Mouse (Mus musculus) stomach, embryonic 15.5 days (tissue): ENCODE results near the gene Fam120a. TPM values are rescaled to one million over a fixed set of nuclear protein-coding genes. Genes with fewer than 3 reads are reported as not detected.

Experiments
- ATAC-seq: fragments of 200-750 bp; cut with Nextera tagmentation; 2 replicates; pipeline ENCODE4 v1.8.0; 2017; ENCODE audit warnings: low read depth, moderate number of reproducible peaks, moderate TSS enrichment; ENCODE audit not compliant: insufficient read depth, low FRiP score
- H3K27ac ChIP-seq: fragments of 300-500 bp; sonication (generic); 2 replicates; pipeline ENCODE4 v1.5.1; 2015; ENCODE audit warnings: mild to moderate bottlenecking, inconsistent platforms
- H3K27me3 ChIP-seq: fragments of 300-500 bp; sonication (generic); replicated peaks from 2 replicates; pipeline ENCODE4 v1.6.1; 2015; ENCODE audit warnings: inconsistent platforms
- H3K36me3 ChIP-seq: fragments of 300-500 bp; sonication (generic); 2 replicates; pipeline ENCODE4 v1.6.1; 2015; ENCODE audit warnings: inconsistent platforms
- H3K4me1 ChIP-seq: fragments of 300-500 bp; sonication (generic); 2 replicates; pipeline ENCODE4 v1.6.1; 2015; ENCODE audit warnings: inconsistent platforms
- H3K4me2 ChIP-seq: fragments of 300-500 bp; sonication (generic); 2 replicates; pipeline ENCODE4 v1.6.1; 2015; ENCODE audit warnings: mild to moderate bottlenecking, inconsistent platforms
- H3K4me3 ChIP-seq: fragments of 300-500 bp; sonication (generic); replicated peaks from 2 replicates; pipeline ENCODE4 v1.5.1; 2015; ENCODE audit warnings: inconsistent platforms
- H3K9ac ChIP-seq: fragments of 300-500 bp; sonication (generic); 2 replicates; pipeline ENCODE4 v1.6.1; 2015; ENCODE audit warnings: inconsistent platforms
- H3K9me3 ChIP-seq: fragments of 300-500 bp; sonication (generic); 2 replicates; pipeline ENCODE4 v1.6.1; 2016; ENCODE audit warnings: inconsistent platforms
- WGBS: fragments of 180-500 bp; shearing (Covaris S2); methylation state at CpG from one replicate; pipeline ENCODE4 v1.1.7; 2015; 5-methylcytosine and 5-hydroxymethylcytosine counted together
- polyA plus RNA-seq: library from polyadenylated mRNA; unstranded; fragments of >200 nt; fragmentation: Nextera tagmentation; extraction: Ambion mirVana; gene quantifications from 2 replicates; pipeline ENCODE4 v1.2.1, GENCODE M21; 2015

Gene Fam120a
- polyA plus RNA-seq, 1 experiment from 2014 or later, result 30.1 TPM

DNA sequence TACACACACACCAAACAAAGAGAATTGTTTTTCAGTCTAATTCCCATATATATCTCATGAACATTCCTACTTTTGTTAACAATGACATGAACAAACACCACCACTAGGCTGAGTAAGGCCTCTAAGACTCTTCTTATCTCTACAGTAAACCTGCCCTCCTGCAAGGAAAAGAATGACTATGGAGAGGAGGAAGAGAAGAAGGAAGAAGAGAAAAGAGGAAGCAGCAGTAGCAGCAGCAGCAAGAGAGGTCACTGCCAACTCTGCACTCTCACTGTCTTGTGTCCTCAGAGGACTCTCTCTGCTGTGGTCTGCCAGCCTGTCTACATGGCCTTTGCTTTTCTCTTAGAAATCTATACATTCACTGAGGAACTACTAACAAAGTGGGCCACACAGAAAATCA lies 36.1 kb downstream of the Fam120a start:
- H3K4me1 ChIP-seq, result no peaks in the 10 kb centered on the region
- H3K27me3 ChIP-seq, result no peaks in the 10 kb centered on the region
- no peak overlapping the region for H3K9ac ChIP-seq
- H3K36me3 ChIP-seq, result peaks cover 25% of the 10 kb centered on the region
- H3K4me2 ChIP-seq, result no peak overlapping the region
- no peak overlapping the region for H3K27ac ChIP-seq
- no peak overlapping the region for H3K4me3 ChIP-seq
- ATAC-seq, result no peak
- H3K9me3 ChIP-seq, result no peaks in the 10 kb centered on the region

DNA sequence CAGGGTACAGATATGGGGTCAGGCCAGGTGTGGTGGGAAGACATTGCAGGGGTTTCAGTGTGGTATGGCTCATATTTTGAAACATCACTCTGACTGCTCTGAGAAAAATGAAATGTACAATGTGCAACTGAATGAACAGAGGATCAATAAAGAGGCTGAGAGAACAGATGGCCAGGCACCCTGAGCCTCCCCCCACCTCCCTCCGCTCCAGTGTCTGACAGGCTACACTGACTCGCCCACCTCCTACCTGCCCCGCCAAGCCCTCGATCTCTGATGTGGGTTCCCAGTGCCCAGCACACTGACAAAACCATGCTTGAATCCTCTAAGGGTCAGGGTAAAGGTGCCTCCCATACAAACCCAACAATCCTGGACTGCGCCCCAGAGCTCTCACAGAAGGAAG lies 36.6 kb downstream of the Fam120a start:
- Histone ChIP-seq H3K36me3 (peaks cover 25% of the 10 kb centered on the region), H3K27ac (no peak overlapping the region)

DNA sequence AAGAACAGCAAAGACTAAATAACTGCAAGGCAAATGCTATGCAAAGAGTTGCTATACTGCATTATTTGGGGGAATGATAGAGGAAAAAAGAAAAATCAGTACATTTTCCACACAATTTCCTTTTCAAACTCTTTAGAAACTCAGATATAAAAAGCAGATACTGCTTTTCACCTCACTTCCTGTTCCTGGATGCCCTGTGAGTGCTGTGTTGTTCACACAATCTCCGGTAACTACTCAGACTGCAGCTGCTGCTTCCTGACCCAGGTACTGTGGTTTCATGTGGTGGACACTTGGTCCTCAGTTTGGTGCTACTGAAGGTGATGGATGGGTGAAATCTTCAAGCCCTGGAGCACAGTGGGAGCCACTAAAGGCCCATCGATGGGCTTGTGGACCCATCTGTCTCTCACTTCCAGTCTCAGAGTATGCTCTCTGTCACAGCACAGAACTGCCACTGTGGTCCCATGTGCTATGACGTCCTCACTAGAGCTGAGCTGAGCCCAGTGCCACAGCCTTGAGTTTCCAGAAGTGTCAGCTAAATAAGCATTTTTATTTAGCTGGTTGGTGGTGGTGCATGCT lies 38.2 kb downstream of the Fam120a start:
- Histone ChIP-seq H3K27me3 (no peaks in the 10 kb centered on the region), H3K4me1 (no peaks in the 10 kb centered on the region), H3K4me3 (no peak overlapping the region), H3K36me3 (peaks cover 25% of the 10 kb centered on the region), H3K9ac (no peak overlapping the region), H3K9me3 (no peaks in the 10 kb centered on the region), H3K27ac (no peak overlapping the region), H3K4me2 (no peak overlapping the region)
- ATAC-seq, result no peak
- WGBS, result 83% methylated on average over 3 of the region's 3 CpGs

More for the DNA sequence above, 36.6 kb downstream of the Fam120a start:
- H3K9ac ChIP-seq, result no peak overlapping the region
- H3K4me3 ChIP-seq, result no peak overlapping the region
- no peaks in the 10 kb centered on the region for H3K4me1 ChIP-seq
- WGBS, result 82% methylated on average over 5 of the region's 5 CpGs
- H3K27me3 ChIP-seq, result no peaks in the 10 kb centered on the region
- no peaks in the 10 kb centered on the region for H3K9me3 ChIP-seq
- no peak for ATAC-seq
- H3K4me2 ChIP-seq, result no peak overlapping the region

DNA sequence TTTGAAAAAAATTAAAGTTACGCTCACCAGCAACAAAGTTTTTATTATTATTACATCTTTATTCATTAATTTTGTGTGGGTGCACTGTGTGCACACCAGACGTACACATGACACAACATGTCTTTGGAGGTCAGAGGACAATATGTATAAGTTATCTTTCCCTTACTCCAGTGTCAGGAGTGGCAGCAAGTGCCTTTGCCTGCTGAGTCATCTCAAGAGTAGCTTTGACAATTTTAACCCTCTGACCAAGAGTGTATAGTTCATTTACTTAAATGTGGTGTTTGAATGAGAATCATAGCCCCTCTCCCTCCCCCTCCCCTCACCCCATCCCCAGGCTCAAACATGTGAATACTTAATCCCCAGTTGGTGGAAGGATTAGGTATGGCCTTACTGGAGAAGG lies 40.2 kb downstream of the Fam120a start:
- ATAC-seq, result no peak
- 91% methylated on average over 2 of the region's 2 CpGs for WGBS

DNA sequence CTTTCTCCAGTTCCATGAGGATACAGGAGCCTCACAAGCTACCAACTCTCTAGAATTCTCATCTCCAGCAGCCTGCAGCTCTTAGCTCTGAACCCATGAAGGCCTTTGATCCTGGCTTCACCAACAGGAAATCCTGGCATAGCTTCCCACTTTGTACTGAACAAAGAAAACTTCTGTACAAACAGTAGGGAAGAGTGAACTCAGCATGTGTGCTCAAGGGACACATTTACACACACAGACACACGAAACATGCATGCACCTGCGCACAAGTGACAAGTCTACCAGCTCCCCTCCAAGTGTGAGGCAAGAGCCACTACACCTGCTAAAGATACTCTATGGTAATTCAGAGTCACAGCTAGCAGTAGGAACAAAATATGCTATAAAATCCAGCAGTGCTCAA lies 45.1 kb downstream of the Fam120a start:
- peaks cover 28% of the 10 kb centered on the region for H3K36me3 ChIP-seq
- no peak overlapping the region for H3K4me2 ChIP-seq
- H3K9me3 ChIP-seq, result no peaks in the 10 kb centered on the region
- H3K9ac ChIP-seq, result no peak overlapping the region
- ATAC-seq, result no peak
- H3K27me3 ChIP-seq, result no peaks in the 10 kb centered on the region
- H3K4me1 ChIP-seq, result no peaks in the 10 kb centered on the region
- no peak overlapping the region for H3K27ac ChIP-seq
- 77% methylated on average over 2 of the region's 2 CpGs for WGBS
- no peak overlapping the region for H3K4me3 ChIP-seq

More for the DNA sequence above, 40.2 kb downstream of the Fam120a start:
- H3K36me3 ChIP-seq, result peaks cover 19% of the 10 kb centered on the region
- H3K9me3 ChIP-seq, result no peaks in the 10 kb centered on the region
- H3K4me2 ChIP-seq, result no peak overlapping the region
- H3K4me3 ChIP-seq, result no peak overlapping the region
- H3K4me1 ChIP-seq, result no peaks in the 10 kb centered on the region
- no peaks in the 10 kb centered on the region for H3K27me3 ChIP-seq
- no peak overlapping the region for H3K9ac ChIP-seq
- H3K27ac ChIP-seq, result no peak overlapping the region

DNA sequence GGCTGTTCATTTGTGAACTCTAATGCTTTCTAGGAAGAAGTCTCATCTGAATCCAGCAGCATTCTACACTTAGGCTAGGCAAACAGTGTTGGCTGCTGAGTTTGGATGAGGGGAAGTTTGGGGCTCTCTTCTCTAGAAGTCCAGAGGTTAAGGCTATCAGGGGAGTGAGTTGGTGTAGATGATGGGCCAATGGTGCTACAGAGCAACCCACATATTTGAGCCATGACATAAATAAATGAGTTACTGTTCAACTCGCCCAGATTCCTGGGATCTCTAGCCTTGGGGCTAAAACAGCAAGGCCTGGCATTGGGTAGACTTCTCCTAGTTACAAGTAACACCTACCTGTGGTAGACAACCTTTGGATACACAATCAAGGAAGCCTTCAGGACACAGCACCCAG lies 46.6 kb downstream of the Fam120a start:
- H3K4me1 ChIP-seq, result no peaks in the 10 kb centered on the region
- ATAC-seq, result no peak
- H3K36me3 ChIP-seq, result peaks cover 28% of the 10 kb centered on the region
- no peak overlapping the region for H3K4me2 ChIP-seq
- no peak overlapping the region for H3K27ac ChIP-seq
- no peaks in the 10 kb centered on the region for H3K9me3 ChIP-seq
- no peak overlapping the region for H3K9ac ChIP-seq
- WGBS, result 83% methylated on average over 1 of the region's 1 CpGs
- no peaks in the 10 kb centered on the region for H3K27me3 ChIP-seq
- no peak overlapping the region for H3K4me3 ChIP-seq

DNA sequence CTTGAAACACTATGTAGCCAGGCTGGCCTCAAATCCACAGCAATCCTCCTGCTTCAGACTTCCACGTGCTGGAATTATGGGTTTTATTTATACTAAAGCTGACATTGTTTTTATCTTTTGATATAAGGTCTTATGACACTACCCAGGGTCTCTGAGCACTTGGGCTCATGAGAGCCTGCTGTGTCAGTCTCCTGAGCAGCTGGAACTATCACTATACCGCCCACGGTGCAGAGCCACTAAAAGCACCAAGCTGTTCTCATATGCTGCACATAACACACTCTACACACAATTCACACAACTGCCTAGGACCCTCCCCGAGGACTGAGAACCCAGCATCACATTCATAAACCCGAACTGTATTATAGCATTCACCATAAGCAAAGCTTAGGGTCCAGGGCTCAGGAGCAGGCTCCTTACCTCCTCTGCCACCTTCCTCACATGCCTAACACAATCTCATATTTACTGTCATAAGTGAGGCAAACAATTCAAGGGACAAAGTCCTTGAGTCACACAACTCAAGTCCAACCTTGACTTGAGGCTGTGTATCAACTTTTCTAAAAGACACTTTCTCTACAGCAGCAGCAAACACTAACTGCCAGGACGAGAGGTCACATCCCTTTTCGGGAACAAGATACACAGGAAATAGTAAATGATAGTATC lies 47.9 kb downstream of the Fam120a start:
- Histone ChIP-seq H3K4me2 (no peak overlapping the region), H3K36me3 (peaks cover 34% of the 10 kb centered on the region), H3K9me3 (no peaks in the 10 kb centered on the region), H3K9ac (no peak overlapping the region), H3K4me3 (no peak overlapping the region), H3K4me1 (no peaks in the 10 kb centered on the region), H3K27ac (no peak overlapping the region), H3K27me3 (no peaks in the 10 kb centered on the region)
- ATAC-seq, result no peak
- WGBS, result 76% methylated on average over 7 of the region's 7 CpGs

DNA sequence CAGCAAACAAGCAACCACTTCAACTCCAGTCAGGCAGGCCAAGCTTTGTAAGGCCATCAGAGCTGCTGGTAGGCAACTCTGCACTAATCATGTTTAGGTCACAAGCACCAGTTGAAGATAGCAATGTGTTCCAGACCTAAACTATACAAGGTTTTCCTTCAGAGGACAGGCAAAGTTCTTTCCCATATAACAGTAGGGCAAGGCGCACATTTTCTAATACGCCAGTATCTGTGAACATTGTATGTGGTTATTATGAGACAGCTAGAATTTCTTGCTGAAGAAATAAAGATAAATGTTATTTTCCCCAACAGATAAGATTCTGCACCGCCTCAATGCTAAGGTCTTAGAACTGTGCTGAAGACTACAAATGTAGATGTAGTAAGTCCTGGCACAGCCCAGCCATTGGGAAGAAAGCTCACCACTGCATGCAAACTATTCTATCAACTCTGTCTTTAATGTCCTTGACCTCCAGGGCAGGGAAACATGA lies 50.7 kb downstream of the Fam120a start:
- no peak overlapping the region for H3K9ac ChIP-seq
- H3K27ac ChIP-seq, result no peak overlapping the region
- H3K4me3 ChIP-seq, result no peak overlapping the region
- no peaks in the 10 kb centered on the region for H3K9me3 ChIP-seq
- 91% methylated on average over 3 of the region's 3 CpGs for WGBS
- H3K27me3 ChIP-seq, result no peaks in the 10 kb centered on the region
- no peaks in the 10 kb centered on the region for H3K4me1 ChIP-seq
- ATAC-seq, result no peak
- H3K36me3 ChIP-seq, result peaks cover 46% of the 10 kb centered on the region
- no peak overlapping the region for H3K4me2 ChIP-seq

DNA sequence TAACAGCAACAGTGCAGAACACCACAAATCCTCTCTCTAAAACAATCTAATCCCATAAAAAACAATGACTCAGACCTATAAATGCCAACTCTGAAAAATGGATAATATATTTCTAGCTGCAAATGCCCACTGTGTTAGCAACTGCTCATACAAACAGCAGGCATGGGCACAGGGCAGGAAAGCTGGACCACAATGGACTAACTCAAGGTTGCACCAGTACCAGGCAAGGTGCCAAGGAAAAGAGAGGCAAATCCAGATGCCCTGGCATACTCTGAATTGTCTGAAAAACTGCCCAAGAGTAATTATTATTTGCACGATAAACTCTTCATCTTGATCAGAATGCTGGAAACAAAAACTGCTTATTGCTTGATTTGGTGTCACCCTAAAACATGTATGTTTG lies 54.1 kb downstream of the Fam120a start:
- 74% methylated on average over 1 of the region's 1 CpGs for WGBS
- no peak overlapping the region for H3K4me3 ChIP-seq
- H3K27me3 ChIP-seq, result no peaks in the 10 kb centered on the region
- H3K9ac ChIP-seq, result no peak overlapping the region
- H3K4me2 ChIP-seq, result no peak overlapping the region
- no peaks in the 10 kb centered on the region for H3K9me3 ChIP-seq
- peaks cover 33% of the 10 kb centered on the region for H3K36me3 ChIP-seq
- H3K27ac ChIP-seq, result no peak overlapping the region
- no peaks in the 10 kb centered on the region for H3K4me1 ChIP-seq
- no peak for ATAC-seq

DNA sequence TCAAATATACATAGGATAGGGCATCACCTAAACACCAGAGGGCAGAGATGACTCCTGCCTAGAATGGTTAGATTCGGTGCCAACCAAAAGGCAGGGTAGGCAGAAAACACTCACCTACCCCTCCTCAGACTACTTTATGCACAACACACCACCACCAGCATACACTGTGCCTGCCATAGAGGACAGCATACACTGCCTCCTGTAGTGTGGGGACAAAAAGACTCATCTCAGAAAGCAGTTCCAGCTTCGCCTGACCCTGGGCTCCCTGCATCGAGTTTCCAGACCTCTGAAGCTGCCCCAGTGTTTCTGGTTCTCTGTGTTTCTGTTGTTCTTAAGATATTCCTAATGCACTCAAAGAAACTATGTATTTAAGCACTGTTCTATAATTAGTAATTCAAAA lies 54.7 kb downstream of the Fam120a start:
- Histone ChIP-seq H3K36me3 (peaks cover 37% of the 10 kb centered on the region), H3K4me3 (no peak overlapping the region), H3K9me3 (no peaks in the 10 kb centered on the region), H3K4me2 (no peak overlapping the region), H3K9ac (no peak overlapping the region), H3K27ac (no peak overlapping the region), H3K27me3 (no peaks in the 10 kb centered on the region), H3K4me1 (no peaks in the 10 kb centered on the region)
- no peak for ATAC-seq
- WGBS, result 84% methylated on average over 3 of the region's 3 CpGs

DNA sequence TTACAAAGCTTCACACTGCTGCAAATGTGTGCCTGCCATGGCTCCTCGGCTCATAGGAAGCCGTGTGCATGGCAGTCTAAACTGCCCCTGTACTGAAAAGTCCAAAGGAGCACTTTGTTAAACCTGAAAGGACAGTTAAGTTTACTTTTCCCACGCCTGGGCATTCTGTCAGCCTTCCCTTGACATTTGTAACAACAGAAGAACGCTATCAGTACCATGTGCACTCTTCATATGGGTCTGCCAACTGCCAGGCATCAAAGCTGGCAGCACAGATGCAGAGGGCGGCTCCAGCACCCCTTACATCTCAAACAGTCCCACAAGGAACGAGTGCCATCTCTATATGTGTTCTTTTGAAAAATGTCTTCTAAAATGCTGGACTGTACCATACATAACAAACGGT lies 56.4 kb downstream of the Fam120a start:
- Histone ChIP-seq H3K4me2 (no peak overlapping the region), H3K4me3 (no peak overlapping the region), H3K27ac (no peak overlapping the region), H3K4me1 (no peaks in the 10 kb centered on the region), H3K9me3 (no peaks in the 10 kb centered on the region), H3K27me3 (no peaks in the 10 kb centered on the region), H3K9ac (no peak overlapping the region), H3K36me3 (peaks cover 37% of the 10 kb centered on the region)
- 74% methylated on average over 7 of the region's 7 CpGs for WGBS
- ATAC-seq, result no peak

DNA sequence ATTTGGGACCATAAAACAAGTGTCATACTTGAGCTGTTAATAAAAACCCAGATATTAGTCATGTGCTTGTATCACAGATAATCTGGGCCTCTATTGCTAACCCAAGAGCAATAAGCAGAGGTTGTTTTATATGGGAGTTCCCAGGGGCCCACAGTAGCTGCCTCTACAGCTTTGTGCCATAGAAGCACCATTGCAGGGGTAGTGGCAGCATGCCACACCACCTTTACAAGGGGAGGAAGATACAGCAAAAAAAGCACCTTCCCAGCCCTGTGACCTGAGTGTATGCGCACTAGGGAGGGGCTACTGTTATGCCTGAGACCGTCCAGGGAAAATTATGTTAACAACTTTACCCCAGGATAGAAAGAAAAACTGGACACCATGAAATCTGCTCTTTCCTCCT lies 62.4 kb downstream of the Fam120a start:
- H3K4me1 ChIP-seq, result no peaks in the 10 kb centered on the region
- no peak overlapping the region for H3K4me3 ChIP-seq
- H3K4me2 ChIP-seq, result no peak overlapping the region
- no peaks in the 10 kb centered on the region for H3K27me3 ChIP-seq
- no peaks in the 10 kb centered on the region for H3K9me3 ChIP-seq
- ATAC-seq, result no peak
- WGBS, result 98% methylated on average over 2 of the region's 2 CpGs
- no peak overlapping the region for H3K27ac ChIP-seq
- H3K36me3 ChIP-seq, result peaks cover 50% of the 10 kb centered on the region
- no peak overlapping the region for H3K9ac ChIP-seq

DNA sequence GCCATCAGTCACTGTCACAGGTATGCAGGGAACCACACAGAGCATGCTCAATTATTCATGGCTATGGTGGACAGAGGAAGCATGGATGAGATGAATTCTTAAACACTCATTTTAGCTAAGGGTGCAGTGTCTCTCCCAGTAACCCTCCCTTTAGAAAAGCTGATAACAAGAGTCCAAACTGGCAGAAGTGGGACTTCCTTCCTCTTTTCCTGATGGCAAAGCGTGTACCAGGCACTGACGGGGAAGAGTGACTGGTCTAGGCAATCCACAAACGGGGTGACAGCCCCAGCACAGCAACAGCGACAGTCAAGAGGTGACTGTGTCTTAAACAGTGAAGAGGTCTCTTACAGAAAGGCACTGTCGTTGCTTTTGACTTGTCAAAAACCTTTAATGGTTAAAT lies 72.4 kb downstream of the Fam120a start:
- Histone ChIP-seq H3K27me3 (no peaks in the 10 kb centered on the region), H3K9me3 (no peaks in the 10 kb centered on the region), H3K4me3 (no peak overlapping the region), H3K27ac (no peak overlapping the region), H3K36me3 (peaks cover 34% of the 10 kb centered on the region), H3K9ac (no peak overlapping the region), H3K4me1 (no peaks in the 10 kb centered on the region), H3K4me2 (no peak overlapping the region)
- WGBS, result 80% methylated on average over 5 of the region's 5 CpGs
- ATAC-seq, result no peak
